Mouse (Mus musculus): Measurements from ENCODE around the gene Acer3. TPM values are rescaled to one million over a fixed set of nuclear protein-coding genes. Genes with fewer than 3 reads are reported as not detected.
"Not testable (repeated sequence)": the region's sequence is repeated elsewhere in the genome, so short reads cannot be mapped to it uniquely, and the experiment has no call there.

Acer3 gene
- total and polyA plus RNA-seq, 3 experiments, result 1.2 to 22.0 (median 10.7) TPM

- no peak for DNase-seq
Measured at GRCm38 (mm10) chr7:98276263-98276662, 44.7 kb downstream of the Acer3 start.

DNA sequence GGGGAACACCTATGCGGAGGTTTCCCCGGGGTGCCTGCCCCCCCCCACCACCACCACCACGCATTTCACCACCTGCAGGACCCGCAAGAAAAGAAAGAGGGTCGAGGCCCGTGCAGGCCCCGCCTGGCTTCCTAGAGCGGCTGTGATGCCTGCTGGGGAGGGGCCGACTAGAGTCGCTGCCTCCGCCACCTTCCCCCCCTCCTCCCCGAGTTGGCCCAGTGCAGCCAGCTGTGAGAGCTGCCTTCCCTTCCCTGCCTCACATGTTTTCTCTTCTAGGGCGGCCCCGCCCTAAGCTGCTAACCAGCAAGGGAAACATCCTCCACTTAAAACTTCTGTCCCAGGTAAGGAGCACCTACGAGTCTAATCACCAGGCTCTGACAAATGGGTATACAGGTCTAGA is 52.8 kb downstream of the Acer3 start:
- DNase-seq, result not testable (repeated sequence)

GRCm38 (mm10) chr7:98252520-98252919 is 68.5 kb downstream of the Acer3 start:
- no peak for DNase-seq

- DNase-seq, result no peak
Measured at GRCm38 (mm10) chr7:98236686-98237359, 84.2 kb downstream of the Acer3 start.

- no peak for DNase-seq
Measured at GRCm38 (mm10) chr7:98223796-98224195, 97.2 kb downstream of the Acer3 start.

DNA sequence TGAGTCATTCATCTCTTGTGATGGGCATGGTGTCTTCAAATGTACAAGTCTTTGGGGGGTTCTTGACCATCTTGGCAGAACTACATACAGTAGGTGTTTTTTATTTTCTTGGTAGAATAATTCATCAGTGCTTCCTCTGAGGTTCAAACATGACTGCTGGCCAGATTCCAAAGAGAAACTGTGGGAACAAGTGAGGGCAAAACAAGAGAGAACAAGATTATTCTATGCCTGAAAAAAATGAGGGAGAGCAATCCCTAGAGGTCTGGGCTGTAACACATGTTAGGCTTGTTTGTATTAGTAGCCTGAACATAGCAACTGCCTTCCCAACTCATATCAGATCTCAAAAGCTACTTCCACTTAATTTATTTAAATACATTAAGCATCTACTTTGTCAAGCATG is 104.3 kb downstream of the Acer3 start:
- DNase-seq, result no peak

DNA sequence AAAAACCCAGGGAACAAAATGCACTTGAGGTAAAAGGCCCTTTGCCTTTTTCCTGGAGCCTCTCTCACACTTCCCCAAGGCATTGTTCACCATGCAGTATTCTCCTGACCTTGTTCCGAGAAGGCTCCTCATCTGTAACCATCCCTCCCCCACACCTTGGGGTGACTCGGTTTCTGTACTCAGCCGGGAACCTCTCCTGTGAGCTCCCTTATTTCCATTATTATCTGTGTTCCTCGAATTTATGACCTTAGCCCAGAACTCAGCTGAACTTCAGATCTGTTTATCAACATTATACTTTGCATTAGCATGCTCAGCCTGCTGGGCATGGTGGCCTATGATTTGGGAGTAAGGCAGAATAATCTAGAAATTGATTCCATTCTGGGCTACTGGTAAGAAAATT is 118.1 kb downstream of the Acer3 start:
- DNase-seq, result no peak

DNA sequence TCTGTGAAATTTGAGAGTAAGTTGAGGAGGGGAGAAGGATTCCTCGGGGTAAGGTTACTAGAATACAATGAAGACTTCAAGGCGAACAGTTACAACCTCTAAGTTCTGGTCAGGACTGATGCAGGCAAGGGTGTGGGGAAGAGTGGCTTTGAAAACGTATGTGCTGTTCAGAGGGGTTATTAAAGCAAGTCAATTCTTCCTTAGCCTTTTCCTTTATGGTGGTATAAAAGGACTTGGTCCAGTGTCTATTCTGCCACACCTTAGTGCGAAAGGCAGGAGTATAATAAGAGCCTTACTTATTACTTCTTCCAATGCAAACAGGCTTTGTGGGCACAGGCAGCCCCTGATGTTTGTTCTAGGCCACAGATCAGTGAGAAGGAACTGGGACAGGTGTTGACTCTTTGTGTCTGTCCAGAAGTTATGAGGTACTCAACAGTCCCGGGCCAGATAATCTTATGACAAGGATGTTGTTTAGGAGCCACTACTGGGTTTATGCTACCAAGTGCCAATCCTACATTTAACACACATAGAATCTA is 119.4 kb downstream of the Acer3 start:
- no peak for DNase-seq

GRCm38 (mm10) chr7:98200396-98200795 is 120.6 kb downstream of the Acer3 start:
- no peak for DNase-seq

GRCm38 (mm10) chr7:98199381-98199780 is 121.6 kb downstream of the Acer3 start, which contains the start of gene B3gnt6:
TSS of gene B3gnt6 (minus strand) at chr7:98199481.
- no peak for DNase-seq

DNA sequence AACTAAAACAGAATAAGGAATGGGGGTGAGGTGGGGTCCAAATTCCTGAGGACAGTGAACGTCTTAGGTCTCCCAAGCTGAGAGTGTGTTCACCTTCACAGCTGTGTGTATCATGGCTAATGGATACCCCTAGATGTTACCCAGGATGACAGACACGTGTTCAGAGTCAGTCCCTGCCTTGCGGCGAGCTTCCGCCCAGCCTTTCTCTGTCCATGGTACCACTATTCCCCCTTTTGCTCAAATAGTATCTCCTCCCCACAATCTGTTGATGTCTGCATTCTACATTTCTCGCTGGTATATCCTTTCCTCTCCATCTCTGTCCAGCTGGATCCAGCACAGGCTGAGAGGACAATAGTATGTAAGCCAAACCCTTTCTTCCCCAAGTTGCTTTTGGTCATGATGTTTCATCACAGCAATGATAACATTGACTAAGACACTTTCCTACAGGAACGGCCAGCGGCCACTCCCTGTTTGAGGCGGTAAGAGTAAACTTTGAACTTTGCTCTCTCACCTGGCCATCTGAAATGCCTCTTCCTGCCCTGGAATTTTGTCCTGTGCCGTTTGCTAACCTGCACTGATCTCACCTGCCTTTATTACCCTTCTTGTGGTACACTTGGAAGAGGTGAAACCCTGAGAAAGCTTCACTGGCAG is 125.7 kb downstream of the Acer3 start:
- no peak for DNase-seq

GRCm38 (mm10) chr7:98194026-98194792 is 126.8 kb downstream of the Acer3 start:
- DNase-seq, result peak; percentile 39

DNA sequence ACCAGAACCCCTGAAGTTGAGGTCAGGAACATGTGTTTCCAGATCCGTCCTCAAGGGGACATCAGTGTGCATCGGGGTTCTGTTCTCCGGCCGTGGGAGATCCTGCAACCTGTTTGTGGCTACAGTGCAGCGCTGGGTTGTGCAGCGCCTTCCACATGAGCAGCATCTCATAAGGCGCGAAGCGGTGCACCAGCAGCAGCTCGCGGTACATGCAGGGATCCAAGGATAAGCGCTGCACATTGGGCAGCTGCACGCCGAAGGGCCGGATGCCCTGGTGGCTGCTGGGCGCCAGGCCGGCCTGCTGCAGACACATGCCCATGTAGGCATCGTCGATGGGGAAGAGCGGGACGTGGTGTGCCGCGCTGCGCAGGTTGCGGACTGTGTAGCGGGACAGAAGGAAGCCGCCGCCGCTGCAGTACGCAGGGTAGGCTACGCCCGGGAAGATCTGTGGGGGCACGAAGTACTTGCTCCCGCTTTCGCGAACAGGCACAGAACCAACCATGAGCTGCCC is 127.4 kb downstream of the Acer3 start:
- peak; percentile 54 for DNase-seq

GRCm38 (mm10) chr7:98191571-98192250 is 129.3 kb downstream of the Acer3 start:
- no peak for DNase-seq

- no peak for DNase-seq
Measured at GRCm38 (mm10) chr7:98190578-98190977, 130.4 kb downstream of the Acer3 start.

- DNase-seq, result no peak
Measured at GRCm38 (mm10) chr7:98189745-98190144, 131.3 kb downstream of the Acer3 start.

- DNase-seq, result no peak
Measured at GRCm38 (mm10) chr7:98188680-98189079, 132.3 kb downstream of the Acer3 start.

DNA sequence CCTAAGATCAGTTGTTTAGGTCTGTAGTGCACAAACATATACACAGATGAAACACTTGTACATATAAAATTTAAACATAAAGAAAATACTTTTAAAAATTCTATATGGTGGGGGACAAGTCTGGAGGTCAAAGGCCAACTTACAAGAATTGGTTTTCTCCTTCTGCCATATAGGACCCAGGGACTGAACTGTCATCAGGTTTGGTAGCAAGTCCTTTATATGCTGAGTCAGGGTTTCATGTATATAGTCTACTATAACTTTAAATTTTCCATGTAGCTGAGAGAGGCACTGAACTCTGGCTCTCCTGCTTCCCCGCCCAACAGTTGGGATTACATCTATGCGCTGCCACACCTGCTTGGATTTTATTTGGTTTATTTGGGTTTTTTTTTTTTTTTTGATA is 132.8 kb downstream of the Acer3 start:
- no peak for DNase-seq

GRCm38 (mm10) chr7:98187332-98187731 is 133.7 kb downstream of the Acer3 start:
- not testable (repeated sequence) for DNase-seq

- DNase-seq, result no peak
Measured at GRCm38 (mm10) chr7:98186637-98187036, 134.4 kb downstream of the Acer3 start.

DNA sequence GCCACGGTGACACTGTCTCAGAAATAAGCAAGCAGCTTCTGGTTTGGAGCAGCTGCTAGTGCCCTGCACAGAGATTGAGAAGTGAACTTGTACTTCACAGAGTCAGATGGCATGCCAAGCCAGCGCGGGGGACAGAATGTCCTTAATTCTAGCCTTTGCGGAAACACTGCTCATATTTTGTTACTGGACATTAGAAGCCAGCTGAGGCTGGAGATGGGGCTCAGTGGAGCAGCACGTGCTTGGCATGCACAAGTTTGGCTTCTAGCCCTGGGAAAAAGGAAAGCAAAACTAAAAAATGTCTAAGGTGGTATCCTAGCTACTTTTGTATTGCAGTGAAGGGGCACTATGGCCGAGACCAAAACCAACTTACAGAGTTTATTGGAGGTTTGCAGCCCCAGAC is 135.7 kb downstream of the Acer3 start:
- no peak for DNase-seq
